Mouse (Mus musculus) stomach, postnatal 0 days (tissue): ENCODE results near the gene Slc25a11. TPM values are rescaled to one million over a fixed set of nuclear protein-coding genes. Genes with fewer than 3 reads are reported as not detected.

ENCODE experiments used
- ATAC-seq: fragments of 200-750 bp; cut with Nextera tagmentation; 2 replicates; pipeline ENCODE4 v1.8.0; 2017; ENCODE audit not compliant: low FRiP score, low TSS enrichment
- DNase-seq: peaks from one replicate; pipeline ENCODE4 v3.0.0-alpha.2; 2016; ENCODE audit warnings: low spot score
- H3K27ac ChIP-seq: fragments of 300-500 bp; sonication (generic); replicated peaks from 2 replicates; pipeline ENCODE4 v1.5.1; 2014; ENCODE audit warnings: mild to moderate bottlenecking, control low read depth
- H3K27me3 ChIP-seq: fragments of 300-500 bp; sonication (generic); 2 replicates; pipeline ENCODE4 v1.6.1; 2014; ENCODE audit warnings: low read length; ENCODE audit not compliant: control insufficient read depth, insufficient read depth
- H3K36me3 ChIP-seq: fragments of 300-500 bp; sonication (generic); 2 replicates; pipeline ENCODE4 v1.6.1; 2014; ENCODE audit warnings: low read length, mixed read lengths; ENCODE audit not compliant: control insufficient read depth, insufficient read depth
- H3K4me1 ChIP-seq: fragments of 300-500 bp; sonication (generic); replicated peaks from 2 replicates; pipeline ENCODE4 v1.6.1; 2014; ENCODE audit warnings: antibody characterized with exemption; ENCODE audit not compliant: control insufficient read depth, insufficient read depth
- H3K4me2 ChIP-seq: fragments of 300-500 bp; sonication (generic); replicated peaks from 2 replicates; pipeline ENCODE4 v1.6.1; 2014; ENCODE audit warnings: low read depth, mild to moderate bottlenecking, control low read depth, moderate library complexity
- H3K4me3 ChIP-seq: fragments of 300-500 bp; sonication (generic); 2 replicates; pipeline ENCODE4 v1.5.1; 2014; ENCODE audit warnings: low read depth, low read length, control low read depth
- H3K9ac ChIP-seq: fragments of 300-500 bp; sonication (generic); 2 replicates; pipeline ENCODE4 v1.6.1; 2014; ENCODE audit warnings: mild to moderate bottlenecking, low read length, control low read depth, mixed read lengths
- H3K9me3 ChIP-seq: fragments of 300-500 bp; sonication (generic); 2 replicates; pipeline ENCODE4 v1.6.1; 2016; ENCODE audit warnings: low read length; ENCODE audit not compliant: control insufficient read depth
- CTCF ChIP-seq: IDR thresholded peaks from 2 replicates; pipeline ENCODE4 v1.5.1; 2016; ENCODE audit warnings: antibody characterized with exemption, low read depth, mild to moderate bottlenecking, moderate library complexity
- EP300 ChIP-seq: optimal IDR thresholded peaks from 2 replicates; pipeline ENCODE3; 2016; ENCODE audit warnings: antibody characterized with exemption
- WGBS: fragments of 180-500 bp; shearing (Covaris S2); extraction: QIAGEN DNeasy Blood & Tissue Kit; methylation state at CpG from one replicate; pipeline ENCODE4 v1.1.7; 2014; 5-methylcytosine and 5-hydroxymethylcytosine counted together
- polyA plus RNA-seq: library from polyadenylated mRNA; unstranded; fragments of >200 nt; fragmentation: Nextera tagmentation; extraction: Ambion mirVana; gene quantifications from 2 replicates; pipeline ENCODE4 v1.2.1, GENCODE M21; 2015

Gene Slc25a11
- polyA plus RNA-seq, 1 experiment from 2014 or later: 120 TPM

DNA sequence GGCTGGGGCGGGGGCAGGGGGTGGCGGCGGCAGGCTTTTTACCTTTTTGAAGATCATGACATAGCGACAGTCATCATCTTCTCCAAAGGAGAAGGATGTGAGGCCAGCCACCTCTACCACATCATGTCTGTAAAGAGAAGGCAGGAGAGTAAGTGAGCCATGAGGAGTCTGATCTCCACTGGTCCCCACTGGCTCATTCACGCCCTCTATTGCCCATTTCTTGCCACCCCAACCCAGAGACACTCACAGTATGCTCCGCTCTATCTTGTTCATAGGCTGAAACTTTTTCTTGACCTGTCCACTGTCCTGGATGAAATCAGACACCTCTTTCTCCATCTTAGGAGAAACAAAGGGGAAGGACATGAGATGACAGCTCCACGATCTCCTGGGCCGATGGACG is 17.5 kb upstream of the Slc25a11 start:
- Histone ChIP-seq H3K27me3 (no peaks in the 10 kb centered on the region), H3K9ac (no peak overlapping the region), H3K4me2 (no peak overlapping the region), H3K4me1 (0 out of 2 replicates have a peak, but pooled peaks cover 4% of the 10 kb centered on the region), H3K9me3 (no peaks in the 10 kb centered on the region), H3K36me3 (peaks cover 17% of the 10 kb centered on the region), H3K27ac (no peak overlapping the region), H3K4me3 (no peak overlapping the region)
- 93% methylated on average over 9 of the region's 9 CpGs for WGBS
- DNase-seq (no peak), ATAC-seq (no peak)
- TF ChIP-seq EP300 (no peak), CTCF (peak; percentile 30)

DNA sequence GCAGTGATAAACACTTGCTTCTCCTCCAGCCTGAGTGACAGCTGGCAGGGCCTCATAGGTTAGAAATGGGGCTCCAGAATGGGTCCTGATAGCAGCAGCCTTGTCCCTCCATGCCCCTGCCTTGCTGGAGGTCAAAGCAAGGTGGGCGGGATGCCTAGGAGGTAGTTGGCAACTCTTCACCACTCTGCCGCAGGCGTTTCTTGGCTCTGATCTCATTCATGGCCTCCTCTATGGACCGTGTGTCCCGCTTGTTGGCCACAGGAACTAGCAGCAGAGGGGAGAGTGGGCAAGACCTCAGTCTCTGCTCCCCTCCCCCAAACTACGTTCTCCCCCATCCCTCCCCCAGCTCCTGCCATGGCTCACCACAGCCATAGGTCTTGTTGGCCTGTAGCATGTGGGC is 16.7 kb upstream of the Slc25a11 start:
- DNase-seq: no peak
- WGBS: 91% methylated on average over 6 of the region's 6 CpGs
- TF ChIP-seq CTCF (no peak), EP300 (no peak)

GRCm38 (mm10) chr11:70663101-70663500 is 15.8 kb upstream of the Slc25a11 start:
- Histone ChIP-seq H3K27ac (no peak overlapping the region), H3K4me3 (no peak overlapping the region), H3K9me3 (no peaks in the 10 kb centered on the region), H3K36me3 (peaks cover 17% of the 10 kb centered on the region), H3K4me1 (0 out of 2 replicates have a peak, but pooled peaks cover 4% of the 10 kb centered on the region), H3K27me3 (no peaks in the 10 kb centered on the region), H3K4me2 (no peak overlapping the region), H3K9ac (no peak overlapping the region)
- TF ChIP-seq CTCF (no peak), EP300 (no peak)
- 90% methylated on average over 8 of the region's 8 CpGs for WGBS
- no peak for ATAC-seq
- no peak for DNase-seq

More for the DNA sequence above, 16.7 kb upstream of the Slc25a11 start:
- no peak overlapping the region for H3K4me2 ChIP-seq
- no peak overlapping the region for H3K27ac ChIP-seq
- no peaks in the 10 kb centered on the region for H3K9me3 ChIP-seq
- no peak overlapping the region for H3K9ac ChIP-seq
- H3K36me3 ChIP-seq: peaks cover 17% of the 10 kb centered on the region
- ATAC-seq: no peak
- H3K4me1 ChIP-seq: 0 out of 2 replicates have a peak, but pooled peaks cover 4% of the 10 kb centered on the region
- H3K4me3 ChIP-seq: no peak overlapping the region
- no peaks in the 10 kb centered on the region for H3K27me3 ChIP-seq

- DNase-seq (no peak), ATAC-seq (no peak)
- H3K4me3 ChIP-seq: no peak overlapping the region
- peaks cover 5% of the 10 kb centered on the region; the same call in 1 of the 2 replicates for H3K4me1 ChIP-seq
- no peaks in the 10 kb centered on the region for H3K9me3 ChIP-seq
- no peak overlapping the region for H3K4me2 ChIP-seq
- H3K27me3 ChIP-seq: no peaks in the 10 kb centered on the region
- TF ChIP-seq EP300 (no peak), CTCF (no peak)
- peaks cover 14% of the 10 kb centered on the region for H3K36me3 ChIP-seq
- no peak overlapping the region for H3K27ac ChIP-seq
- H3K9ac ChIP-seq: no peak overlapping the region
- 81% methylated on average over 8 of the region's 8 CpGs for WGBS
These were observed 13.3 kb upstream of the Slc25a11 start for GRCm38 (mm10) chr11:70660571-70660970.

- DNase-seq (no peak), ATAC-seq (no peak)
- Histone ChIP-seq H3K9me3 (no peaks in the 10 kb centered on the region), H3K4me2 (no peak overlapping the region), H3K9ac (no peak overlapping the region), H3K4me3 (no peak overlapping the region), H3K27ac (no peak overlapping the region), H3K4me1 (peaks cover 5% of the 10 kb centered on the region; the same call in 1 of the 2 replicates), H3K27me3 (no peaks in the 10 kb centered on the region), H3K36me3 (peaks cover 8% of the 10 kb centered on the region)
- no peak for TF ChIP-seq EP300
- TF ChIP-seq CTCF: no peak
- 61% methylated on average over 8 of the region's 8 CpGs for WGBS
These were observed 11.7 kb upstream of the Slc25a11 start for GRCm38 (mm10) chr11:70658942-70659341.

DNA sequence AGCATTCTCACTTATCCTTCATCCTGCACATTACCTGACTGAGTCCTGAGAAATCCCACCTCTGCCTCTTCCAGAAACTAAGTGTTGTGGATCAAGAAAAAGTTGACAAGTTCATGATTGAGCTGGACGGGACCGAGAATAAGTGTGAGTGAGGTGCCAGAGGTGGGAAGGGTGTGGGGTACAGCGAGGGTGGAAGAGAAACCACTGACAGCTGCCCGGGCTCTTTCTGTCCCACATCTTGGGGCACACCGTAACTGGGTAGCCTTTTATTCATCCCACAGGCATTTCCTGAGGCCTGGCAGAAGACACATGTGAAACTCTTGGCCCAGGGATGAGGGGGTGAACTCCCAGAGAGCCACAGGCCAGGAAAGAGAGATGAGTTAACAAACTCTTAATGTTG is 11.2 kb upstream of the Slc25a11 start:
- Histone ChIP-seq H3K9me3 (no peaks in the 10 kb centered on the region), H3K4me2 (no peak overlapping the region), H3K27ac (no peak overlapping the region), H3K27me3 (no peaks in the 10 kb centered on the region), H3K4me1 (peaks cover 5% of the 10 kb centered on the region; the same call in 1 of the 2 replicates), H3K9ac (no peak overlapping the region), H3K4me3 (no peak overlapping the region), H3K36me3 (peaks cover 4% of the 10 kb centered on the region)
- WGBS: 82% methylated on average over 5 of the region's 5 CpGs
- no peak for TF ChIP-seq CTCF
- TF ChIP-seq EP300: no peak
- ATAC-seq: no peak
- DNase-seq: no peak
